Mouse (Mus musculus) ES-E14 (cell line): Measurements from ENCODE around the gene Phf21a. TPM values are rescaled to one million over a fixed set of nuclear protein-coding genes. Genes with fewer than 3 reads are reported as not detected.

Source experiments
- DNase-seq: peaks from one replicate; pipeline ENCODE4 v3.0.0-alpha.2; 2013; ENCODE audit warnings: low read depth, low spot score
- H3K27ac ChIP-seq: 2 replicates; pipeline ENCODE4 v1.5.1; 2012; ENCODE audit warnings: low read depth, mild to moderate bottlenecking, low read length, moderate library complexity, mixed read lengths; ENCODE audit not compliant: poor library complexity, insufficient read depth, severe bottlenecking
- H3K36me3 ChIP-seq: 2 replicates; pipeline ENCODE4 v1.6.1; 2012; ENCODE audit warnings: mild to moderate bottlenecking, low read length, moderate library complexity, mixed read lengths; ENCODE audit not compliant: control insufficient read depth, poor library complexity, insufficient read depth, severe bottlenecking
- H3K4me1 ChIP-seq, 2 experiments: fragments of 150-350 bp in 1 of 2; sonication (generic) in 1 of 2; 2 replicates each; pipeline ENCODE4 v1.6.1; 2012; ENCODE audit warnings: low read length in 2 of 2, mild to moderate bottlenecking in 1 of 2, mixed read lengths in 1 of 2; ENCODE audit not compliant: control insufficient read depth in 2 of 2, insufficient read depth in 2 of 2, poor library complexity in 1 of 2
- H3K4me3 ChIP-seq, 2 experiments: fragments of 150-350 bp in 1 of 2; sonication (generic) in 1 of 2; 2 replicates each; pipeline ENCODE4 v1.5.1; 2012; ENCODE audit warnings: low read length in 2 of 2, low read depth in 1 of 2, mild to moderate bottlenecking in 1 of 2, mixed read lengths in 1 of 2; ENCODE audit not compliant: insufficient read depth in 1 of 2, poor library complexity in 1 of 2, severe bottlenecking in 1 of 2
- H3K9ac ChIP-seq: 2 replicates; pipeline ENCODE4 v1.6.1; 2012; ENCODE audit warnings: low read depth, mild to moderate bottlenecking, low read length, mixed read lengths; ENCODE audit not compliant: poor library complexity, insufficient read depth, severe bottlenecking
- H3K9me3 ChIP-seq: fragments of 150-350 bp; sonication (generic); 2 replicates; pipeline ENCODE4 v1.6.1; 2012; ENCODE audit warnings: low read depth, mild to moderate bottlenecking, low read length; ENCODE audit not compliant: control insufficient read depth, insufficient read depth
- CHD2 ChIP-seq: IDR thresholded peaks from 2 replicates; pipeline ENCODE4 v1.6.1; 2014; ENCODE audit warnings: mild to moderate bottlenecking, low read depth, low read length, inconsistent platforms
- HCFC1 ChIP-seq: IDR thresholded peaks from 2 replicates; pipeline ENCODE4 v1.6.1; 2012; ENCODE audit warnings: low read length, inconsistent platforms, borderline replicate concordance; ENCODE audit not compliant: insufficient read depth
- MAFK ChIP-seq: IDR thresholded peaks from 2 replicates; pipeline ENCODE4 v1.6.1; 2014; ENCODE audit warnings: mild to moderate bottlenecking, low read depth, low read length, inconsistent platforms; ENCODE audit not compliant: insufficient read depth
- ZC3H11A ChIP-seq: IDR thresholded peaks from 2 replicates; pipeline ENCODE4 v1.6.1; 2012; ENCODE audit warnings: low read depth, mild to moderate bottlenecking, inconsistent platforms, low read length, borderline replicate concordance
- ZNF384 ChIP-seq: IDR thresholded peaks from 2 replicates; pipeline ENCODE4 v1.6.1; 2012; ENCODE audit warnings: low read depth, low read length, inconsistent platforms
- in situ Hi-C, 2 experiments: fragments of 600-800 bp; cut with MboI; formaldehyde crosslinking; loops; one replicate each; pipeline ENCODE4 v1.15.1; 2025; ENCODE audit warnings: low sequenced_read_pairs in 2 of 2, inconsistent platforms in 1 of 2; ENCODE audit not compliant: unreplicated experiment in 2 of 2
- total RNA-seq: library from RNA; depleted of rRNA; stranded (reverse); fragments of 300-350 nt; gene quantifications from 2 replicates; pipeline ENCODE4 v1.2.3, GENCODE M21; 2012

Gene Phf21a
- total RNA-seq, 1 experiment = 23.5 TPM

DNA sequence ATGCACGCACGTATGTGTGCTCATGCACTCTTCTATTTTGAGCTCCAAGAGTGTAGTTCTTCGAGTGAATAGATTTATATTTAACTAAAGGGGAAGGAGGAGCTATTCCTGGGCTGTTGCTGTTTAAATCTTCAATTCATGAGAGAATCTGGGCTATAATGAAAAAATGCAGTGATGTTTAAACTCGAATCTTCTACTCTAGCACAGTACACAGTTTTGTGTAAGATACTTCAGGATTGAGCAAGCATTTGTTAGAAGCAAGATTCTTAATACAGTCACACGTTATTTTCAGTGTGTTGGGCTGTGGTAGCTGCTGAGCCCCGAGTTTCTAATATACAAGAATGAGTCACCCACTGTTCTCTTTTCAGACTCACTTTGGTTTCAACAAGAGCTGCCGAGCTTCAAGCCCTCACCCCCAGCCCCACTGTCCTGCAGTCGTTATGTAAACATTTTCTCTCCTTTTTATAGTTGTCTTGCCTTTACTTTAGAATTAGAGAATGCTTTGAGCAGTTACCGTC, 173.2 kb downstream of the Phf21a start:
- Histone ChIP-seq H3K4me1 (no peaks in the 10 kb centered on the region), H3K9ac (no peak overlapping the region), H3K9me3 (no peaks in the 10 kb centered on the region), H3K27ac (no peak overlapping the region), H3K36me3 (no peaks in the 10 kb centered on the region), H3K4me3 (no peak overlapping the region)
- in situ Hi-C loops = no loop called here
- DNase-seq = no peak
- TF ChIP-seq CHD2 (no peak), HCFC1 (no peak), ZC3H11A (no peak), ZNF384 (no peak), MAFK (no peak)

DNA sequence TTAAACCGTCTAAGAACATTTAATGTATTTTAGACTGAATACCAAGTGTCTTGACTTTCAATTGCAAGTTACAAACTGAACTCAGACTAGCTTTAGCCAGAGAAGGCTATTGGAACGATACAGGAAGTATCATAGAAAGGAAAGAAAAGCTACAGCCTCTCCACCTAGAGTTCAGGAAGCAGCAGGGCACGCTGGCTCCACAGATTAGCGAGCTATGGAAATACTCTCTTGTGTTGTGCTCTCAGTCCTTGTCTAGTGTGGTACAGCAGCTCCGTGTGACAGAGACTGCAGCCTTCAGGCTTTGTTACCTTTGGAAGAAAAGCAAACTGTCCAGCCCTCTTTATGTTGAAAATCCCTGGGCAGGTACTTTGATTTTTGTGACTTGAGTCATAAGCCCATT, 176.3 kb downstream of the Phf21a start:
- Histone ChIP-seq H3K9me3 (no peaks in the 10 kb centered on the region), H3K27ac (no peak overlapping the region), H3K9ac (no peak overlapping the region), H3K36me3 (no peaks in the 10 kb centered on the region), H3K4me1 (no peaks in the 10 kb centered on the region), H3K4me3 (no peak overlapping the region)
- no peak for DNase-seq
- in situ Hi-C loops = no loop called here
- TF ChIP-seq CHD2 (no peak), ZNF384 (no peak), HCFC1 (no peak), MAFK (no peak)

DNA sequence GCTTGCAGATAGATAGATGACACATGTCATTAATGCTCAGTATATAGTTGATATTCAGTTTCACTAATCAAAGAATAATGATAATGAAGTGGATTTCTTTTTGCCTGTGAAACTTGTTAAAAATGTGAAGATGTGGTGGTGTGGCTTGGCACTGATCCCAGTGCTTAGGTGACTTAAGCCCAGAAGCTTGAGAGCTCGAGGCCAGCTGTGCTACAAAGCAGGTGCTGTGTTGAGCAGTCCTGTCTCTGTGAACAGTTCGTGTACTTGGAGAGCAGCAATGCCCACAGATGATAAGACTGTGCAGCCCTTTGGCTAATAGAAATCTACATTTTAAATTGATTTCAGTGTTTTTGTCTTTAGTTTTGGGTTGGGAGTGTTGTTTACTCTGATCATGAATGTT, 179.6 kb downstream of the Phf21a start:
- no peaks in the 10 kb centered on the region for H3K4me1 ChIP-seq
- no peak overlapping the region for H3K27ac ChIP-seq
- no peak overlapping the region for H3K4me3 ChIP-seq
- TF ChIP-seq ZNF384 = no peak
- TF ChIP-seq CHD2 = no peak
- no peak for TF ChIP-seq HCFC1
- no peak for TF ChIP-seq ZC3H11A
- no peak for TF ChIP-seq MAFK
- DNase-seq = no peak
- H3K9me3 ChIP-seq = no peaks in the 10 kb centered on the region
- in situ Hi-C loops = no loop called here
- no peak overlapping the region for H3K9ac ChIP-seq
- no peaks in the 10 kb centered on the region for H3K36me3 ChIP-seq

DNA sequence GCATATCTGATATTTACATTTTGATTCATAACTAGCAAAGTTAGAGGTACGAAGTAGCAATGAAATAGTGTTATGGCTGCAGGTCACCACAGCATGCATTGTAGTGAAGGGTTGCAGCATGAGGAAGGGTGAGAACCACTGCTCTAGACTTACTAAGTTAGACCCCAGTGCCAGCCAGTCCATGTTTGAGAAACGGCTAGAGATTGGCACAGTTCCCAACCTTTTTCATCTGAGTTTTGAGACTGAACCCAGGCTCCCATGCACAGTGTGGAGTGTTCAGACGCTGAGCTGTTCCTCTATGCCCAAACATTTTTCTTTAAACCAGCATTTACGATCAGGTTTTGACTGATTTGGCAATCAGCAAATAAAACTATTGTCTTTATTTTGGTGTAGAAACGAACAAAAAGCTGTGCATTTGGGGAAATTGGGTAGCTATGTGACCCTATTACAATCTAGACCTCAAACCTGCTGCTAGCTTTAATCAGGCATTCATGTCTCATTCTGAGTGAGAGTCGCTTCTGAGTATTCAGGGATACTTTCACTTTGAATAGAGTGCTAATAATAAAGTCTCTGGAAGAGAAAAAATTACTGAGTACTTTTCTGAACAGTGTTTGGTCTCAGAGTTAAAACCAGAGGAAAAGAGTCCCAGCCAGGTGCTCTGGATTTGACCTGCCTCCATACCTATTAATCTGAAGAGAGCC, 180.3 kb downstream of the Phf21a start:
- no peaks in the 10 kb centered on the region for H3K36me3 ChIP-seq
- TF ChIP-seq CHD2 = no peak
- no peak for TF ChIP-seq HCFC1
- TF ChIP-seq MAFK = no peak
- no peak overlapping the region for H3K27ac ChIP-seq
- no peak overlapping the region for H3K9ac ChIP-seq
- no peak for DNase-seq
- no peaks in the 10 kb centered on the region for H3K4me1 ChIP-seq
- in situ Hi-C loops = no loop called here
- no peak overlapping the region for H3K4me3 ChIP-seq
- H3K9me3 ChIP-seq = no peaks in the 10 kb centered on the region

DNA sequence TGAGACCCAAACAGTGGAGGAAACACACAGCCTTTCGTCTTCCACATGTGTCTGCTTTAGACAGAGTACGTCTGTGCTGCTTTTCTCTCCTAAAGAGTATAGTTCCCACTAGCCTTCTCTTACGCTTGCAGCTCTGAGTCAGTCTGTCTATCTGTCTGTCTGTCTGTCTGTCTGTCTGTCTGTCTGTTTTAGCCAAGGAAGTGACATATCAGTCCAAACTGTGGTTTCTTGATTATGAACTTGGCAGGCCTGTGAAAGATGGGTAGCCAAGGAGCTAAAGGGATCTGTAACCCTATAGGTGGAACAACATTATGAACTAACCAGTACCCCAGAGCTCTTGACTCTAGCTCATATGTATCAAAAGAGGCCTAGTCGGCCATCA, 180.9 kb downstream of the Phf21a start:
- H3K9ac ChIP-seq = no peak overlapping the region
- no peak overlapping the region for H3K27ac ChIP-seq
- no peaks in the 10 kb centered on the region for H3K4me1 ChIP-seq
- in situ Hi-C loops = no loop called here
- no peak for DNase-seq
- TF ChIP-seq ZNF384 = no peak
- no peak for TF ChIP-seq CHD2
- no peak for TF ChIP-seq HCFC1
- no peak for TF ChIP-seq MAFK
- no peak for TF ChIP-seq ZC3H11A
- H3K4me3 ChIP-seq = no peak overlapping the region
- no peaks in the 10 kb centered on the region for H3K9me3 ChIP-seq
- no peaks in the 10 kb centered on the region for H3K36me3 ChIP-seq
